Mouse (Mus musculus) erythroblast, adult 5-6 weeks (primary cell): ENCODE data around the gene 6430548M08Rik. TPM values are rescaled to one million over a fixed set of nuclear protein-coding genes. Genes with fewer than 3 reads are reported as not detected.

ENCODE experiments used
- ATAC-seq: replicated peaks from 2 replicates; pipeline ENCODE4 v1.8.0; 2016; ENCODE audit warnings: moderate number of reproducible peaks, mild to moderate bottlenecking, moderate TSS enrichment, inconsistent platforms; ENCODE audit not compliant: poor library complexity, low FRiP score, severe bottlenecking
- total RNA-seq, 2 experiments: library from RNA; stranded (forward) in 1 of 2; stranded (reverse) in 1 of 2; fragments of 150-400 nt in 1 of 2; fragments of 200-764, 138-1000 nt in 1 of 2; gene quantifications; 2 replicates each; pipeline versions ENCODE4 v1.2.3 to v1.2.4; 2015 to 2017; ENCODE audit warnings: low replicate concordance in 2 of 2

6430548M08Rik gene
- total RNA-seq, 2 experiments from 2014 or later = 11.0 to 23.5 TPM

DNA sequence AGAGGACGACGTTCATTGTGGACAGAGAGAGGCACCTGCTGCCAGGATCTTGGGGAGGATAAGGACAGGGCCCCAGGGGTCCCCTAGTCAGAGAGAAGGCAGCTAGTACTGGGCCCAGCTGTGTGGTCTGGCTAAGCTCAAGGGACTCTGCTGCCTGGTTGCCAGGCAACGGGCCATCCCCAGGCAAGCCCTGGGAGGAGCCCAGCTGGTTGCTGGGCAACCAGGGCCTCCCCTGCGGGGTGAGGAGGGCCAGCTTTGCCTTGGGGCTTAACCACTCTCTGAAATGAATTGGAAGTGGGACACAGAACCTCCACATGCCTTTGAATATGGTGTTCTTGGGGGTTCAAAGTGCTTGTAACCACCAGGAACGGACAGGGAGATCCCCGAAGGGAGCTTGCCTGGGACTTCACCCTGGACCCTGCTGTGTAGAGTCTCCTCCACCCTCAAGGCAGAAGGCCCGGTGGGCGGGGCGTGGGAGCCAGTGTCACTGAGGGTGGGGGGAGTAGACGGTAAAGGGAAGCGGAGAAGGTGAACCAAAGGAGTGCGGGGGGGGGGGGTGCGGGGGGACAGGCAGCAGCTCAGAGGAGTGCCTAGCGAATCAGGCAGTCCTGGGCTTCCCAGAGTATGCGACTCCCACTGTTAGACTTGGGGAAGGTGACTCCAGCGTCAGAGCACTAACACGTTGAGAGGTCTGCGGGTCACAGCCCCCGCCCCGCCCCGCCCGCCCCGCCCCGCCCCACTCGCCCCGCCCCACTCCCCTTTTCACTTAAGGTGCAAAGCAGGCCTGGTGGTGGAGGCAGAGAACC, 63.6 kb downstream of the 6430548M08Rik start, which contains the start of gene Fam92b:
Gene Fam92b (minus strand): TSS at position 149 of the 806 bp plus-strand sequence.
- ATAC-seq = no peak

DNA sequence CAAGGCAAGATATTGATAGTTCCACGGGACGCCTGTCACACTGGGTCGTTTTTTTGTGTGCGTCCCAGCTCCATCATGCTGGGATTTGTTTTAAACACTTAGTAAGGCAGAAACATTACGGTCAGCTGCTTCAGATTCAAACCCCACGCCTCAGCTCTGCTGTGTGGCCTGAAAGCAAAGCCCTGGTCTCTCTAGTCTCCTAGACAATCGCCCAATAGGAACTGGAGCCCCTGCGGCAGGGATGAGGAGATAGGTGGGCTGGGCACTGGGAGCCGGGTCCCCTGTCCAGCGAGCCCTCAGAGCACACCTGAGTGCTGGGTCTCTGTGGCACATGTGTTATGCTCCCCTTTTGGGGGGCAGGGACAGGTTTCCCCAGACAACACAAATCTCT, 64.2 kb downstream of the 6430548M08Rik start:
- no peak for ATAC-seq

- ATAC-seq = peak; percentile 82
Measured at GRCm38 (mm10) chr8:120179027-120179431, 65.1 kb downstream of the 6430548M08Rik start.

DNA sequence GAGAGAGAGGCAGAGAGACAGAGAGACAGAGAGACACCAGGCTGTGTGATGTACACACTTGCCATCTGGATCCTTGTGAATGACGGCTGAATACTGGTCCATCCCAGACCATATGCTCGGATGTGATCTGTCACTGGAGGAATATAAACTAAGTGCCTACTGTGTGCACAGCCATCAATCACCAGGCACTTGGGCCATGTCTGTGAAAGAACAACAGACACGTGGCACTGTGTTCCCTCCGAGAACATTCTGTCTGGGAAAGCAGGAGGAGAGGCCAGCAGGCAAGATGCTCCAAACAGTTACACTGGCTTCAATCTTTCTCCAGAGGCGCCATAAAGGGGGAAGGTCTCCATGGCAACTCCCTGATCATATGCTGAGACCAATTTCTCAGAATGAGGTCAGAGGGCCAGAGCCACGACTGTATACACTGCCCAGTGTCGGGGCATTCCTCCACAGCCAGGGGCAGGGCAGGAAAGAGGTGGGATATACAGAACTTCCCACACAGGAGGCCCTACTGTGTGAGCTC, 66.6 kb downstream of the 6430548M08Rik start:
- ATAC-seq = no peak

DNA sequence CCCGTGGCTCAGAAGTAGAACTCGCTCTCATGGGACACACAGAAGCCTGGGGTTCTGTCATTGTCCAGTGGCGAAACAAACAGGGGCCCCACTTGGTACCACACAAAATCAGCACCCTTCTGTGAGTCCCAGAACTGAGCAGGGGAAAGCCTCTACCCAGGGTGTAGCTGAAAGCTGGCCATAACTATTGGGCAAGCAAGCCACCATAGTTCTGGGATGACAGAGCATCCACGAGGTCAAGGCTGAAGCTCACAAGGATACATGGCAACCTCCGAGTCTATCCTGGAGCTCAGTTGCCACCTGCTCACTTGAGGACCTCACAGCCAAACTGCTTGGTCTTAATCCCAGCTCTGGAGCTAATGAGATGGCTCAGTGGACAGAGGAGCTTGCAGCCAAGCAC, 67.3 kb downstream of the 6430548M08Rik start:
- no peak for ATAC-seq

- no peak for ATAC-seq
Measured at GRCm38 (mm10) chr8:120181861-120182414, 68.0 kb downstream of the 6430548M08Rik start.

DNA sequence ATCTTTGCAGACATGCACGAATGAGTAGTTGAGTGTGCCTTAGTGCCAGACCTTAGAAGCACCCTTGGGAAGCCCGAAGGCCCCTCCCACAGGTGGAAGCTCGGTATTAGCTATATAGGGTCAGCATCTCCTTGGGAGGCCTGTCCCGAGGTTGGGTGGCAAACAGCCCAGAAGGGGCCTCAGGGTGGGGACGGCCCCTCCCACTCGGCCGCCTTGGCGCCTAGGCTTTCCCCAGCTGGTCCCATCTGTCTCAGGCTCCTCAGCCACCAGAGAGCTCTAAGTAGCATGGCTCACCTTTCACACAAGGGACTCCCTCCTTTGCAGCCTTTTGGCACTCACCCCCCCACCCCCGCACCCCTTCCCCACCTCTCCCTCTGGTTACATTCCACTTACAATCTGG, 70.4 kb downstream of the 6430548M08Rik start:
- ATAC-seq = no peak

- ATAC-seq = no peak
Measured at GRCm38 (mm10) chr8:120184850-120185792, 71.2 kb downstream of the 6430548M08Rik start.

GRCm38 (mm10) chr8:120186454-120186853, 72.5 kb downstream of the 6430548M08Rik start:
- no peak for ATAC-seq

DNA sequence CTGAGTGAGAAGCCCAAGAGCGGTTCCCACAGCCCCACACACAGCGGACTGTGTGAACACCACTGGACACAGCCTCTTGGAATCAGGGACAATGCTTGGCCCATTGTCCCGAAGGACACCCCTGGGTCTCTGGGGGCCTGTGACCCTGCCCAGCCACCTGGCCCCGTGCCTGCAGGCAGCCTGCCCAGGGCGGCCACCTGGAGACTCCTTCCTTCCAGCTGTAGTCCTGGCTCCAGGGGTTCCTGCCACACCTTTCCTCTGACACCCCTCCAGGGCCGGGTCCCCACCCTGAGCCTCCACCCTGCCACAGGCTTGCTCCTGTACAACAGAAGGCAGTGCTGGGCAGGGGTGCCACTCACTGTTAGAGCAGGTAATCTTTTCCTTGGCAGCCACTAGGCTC, 74.6 kb downstream of the 6430548M08Rik start:
- no peak for ATAC-seq

DNA sequence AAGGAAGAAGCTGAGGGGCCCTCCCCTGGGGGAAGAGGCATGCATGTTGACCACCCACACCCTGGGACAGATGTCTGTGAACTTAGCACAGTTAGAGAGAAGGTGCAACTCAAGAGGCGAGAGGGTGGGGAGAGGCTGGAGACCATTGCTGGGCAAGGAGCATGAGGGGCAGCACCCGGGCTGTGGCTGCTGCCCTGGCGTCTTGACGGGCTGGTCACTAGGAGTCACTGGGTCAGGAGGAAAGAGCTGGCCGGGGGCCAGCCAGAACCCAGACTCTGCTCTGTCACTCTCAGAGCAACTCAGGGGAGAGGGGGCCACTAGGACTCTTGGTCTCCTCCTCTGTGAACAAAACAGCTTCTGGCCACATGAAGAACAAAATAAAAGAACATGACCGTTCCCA, 75.5 kb downstream of the 6430548M08Rik start:
- ATAC-seq = no peak

GRCm38 (mm10) chr8:120190107-120190809, 76.3 kb downstream of the 6430548M08Rik start:
- no peak for ATAC-seq

DNA sequence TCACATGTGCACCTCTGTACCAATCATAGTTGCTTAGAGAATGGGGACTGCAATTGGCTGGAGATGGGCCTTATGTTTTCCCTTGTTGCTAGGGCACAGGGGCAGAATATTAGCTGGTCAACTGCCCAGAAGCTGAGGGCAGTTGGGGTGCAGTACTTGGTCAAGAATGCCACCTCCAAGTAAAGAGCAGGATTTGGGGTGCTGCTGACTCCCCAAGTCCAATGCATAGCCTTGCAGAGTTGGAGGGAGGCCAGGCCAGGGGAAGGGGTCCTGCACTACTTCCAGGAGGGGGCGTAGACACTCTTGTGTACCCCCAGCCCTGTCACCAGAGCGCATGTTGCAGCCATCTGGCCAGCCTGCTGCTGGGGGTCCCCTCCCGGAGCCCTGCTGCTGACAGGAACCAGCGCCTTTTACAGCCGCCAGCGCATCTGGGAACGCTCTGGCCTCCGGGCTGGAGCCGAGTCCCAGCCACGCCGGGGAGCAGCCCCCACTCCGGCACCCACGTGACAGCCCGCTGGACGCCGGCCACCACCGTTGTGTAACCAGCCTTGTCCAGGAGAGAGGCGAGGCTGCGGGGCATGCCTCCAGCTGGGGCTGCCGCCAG, 77.0 kb downstream of the 6430548M08Rik start:
- no peak for ATAC-seq

DNA sequence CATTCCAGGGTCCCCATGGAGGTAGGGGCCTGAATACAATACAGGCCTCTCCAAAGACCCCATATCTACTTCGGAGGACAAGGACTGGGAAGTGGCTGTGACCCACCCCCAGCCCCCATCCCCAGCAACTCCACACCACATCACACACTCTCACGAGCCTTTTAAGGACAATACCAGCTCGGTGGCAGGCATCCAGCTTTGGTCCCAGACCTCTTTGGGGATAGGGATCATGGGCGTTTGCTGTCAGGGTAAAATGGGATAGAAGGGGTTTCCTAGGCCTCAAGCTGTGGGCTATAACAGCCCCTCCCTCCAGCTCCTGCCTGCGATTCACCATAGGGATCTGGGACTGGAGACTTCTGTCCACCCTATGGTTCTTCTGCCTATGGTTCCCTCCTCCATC, 77.7 kb downstream of the 6430548M08Rik start:
- ATAC-seq = no peak

DNA sequence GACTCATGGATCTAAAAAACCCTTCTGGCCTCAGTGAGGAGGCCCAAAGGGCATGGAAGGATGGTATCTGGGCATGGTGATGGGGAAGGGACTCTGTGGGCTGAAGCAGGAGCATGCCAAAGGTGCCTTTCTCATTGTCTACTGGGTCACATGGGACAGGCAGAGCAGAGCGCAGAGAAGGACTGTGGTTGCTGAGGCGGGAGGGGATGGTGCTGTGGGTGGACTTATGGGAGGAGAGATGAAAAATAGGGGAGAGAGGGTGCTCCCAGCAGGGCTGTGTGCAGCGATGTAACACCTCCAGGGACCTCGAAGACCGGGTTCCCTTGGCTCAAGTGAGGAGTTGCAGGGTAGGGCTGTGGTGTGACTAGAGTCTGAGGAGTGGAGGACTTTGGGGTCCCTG, 78.2 kb downstream of the 6430548M08Rik start:
- no peak for ATAC-seq

GRCm38 (mm10) chr8:120201351-120201750, 87.4 kb downstream of the 6430548M08Rik start:
- ATAC-seq = no peak

- ATAC-seq = no peak
Measured at GRCm38 (mm10) chr8:120202546-120202945, 88.6 kb downstream of the 6430548M08Rik start.

DNA sequence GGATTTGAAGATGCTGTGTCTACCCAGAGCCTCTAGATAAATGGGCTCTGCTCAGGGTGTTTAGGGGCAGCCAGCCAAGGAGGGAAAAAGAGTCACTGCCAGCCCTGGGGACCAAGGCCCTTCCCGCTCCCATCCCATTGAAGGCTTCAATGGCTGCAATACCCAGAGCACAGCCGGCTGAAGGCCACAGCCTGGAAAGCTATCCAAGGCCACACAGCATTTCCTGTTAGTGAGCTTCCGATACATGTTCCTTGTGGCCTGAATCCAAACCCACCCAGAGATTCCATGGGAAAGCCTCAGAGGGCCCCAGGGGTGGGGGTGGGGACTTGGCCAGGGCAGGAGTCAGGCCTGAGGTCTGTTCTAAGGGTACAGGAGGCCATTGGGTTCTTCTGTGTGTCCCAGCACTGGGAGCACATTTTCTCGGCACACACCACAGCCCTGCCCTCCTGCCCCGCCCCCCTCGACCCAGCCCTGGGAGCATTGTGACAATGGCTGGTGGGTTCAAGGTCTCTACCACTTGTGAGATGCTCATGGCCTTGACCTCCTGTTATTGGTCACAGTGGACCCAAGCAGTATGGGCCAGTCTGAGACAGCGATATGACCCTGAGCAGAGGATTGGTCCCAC, 90.9 kb downstream of the 6430548M08Rik start:
- no peak for ATAC-seq

DNA sequence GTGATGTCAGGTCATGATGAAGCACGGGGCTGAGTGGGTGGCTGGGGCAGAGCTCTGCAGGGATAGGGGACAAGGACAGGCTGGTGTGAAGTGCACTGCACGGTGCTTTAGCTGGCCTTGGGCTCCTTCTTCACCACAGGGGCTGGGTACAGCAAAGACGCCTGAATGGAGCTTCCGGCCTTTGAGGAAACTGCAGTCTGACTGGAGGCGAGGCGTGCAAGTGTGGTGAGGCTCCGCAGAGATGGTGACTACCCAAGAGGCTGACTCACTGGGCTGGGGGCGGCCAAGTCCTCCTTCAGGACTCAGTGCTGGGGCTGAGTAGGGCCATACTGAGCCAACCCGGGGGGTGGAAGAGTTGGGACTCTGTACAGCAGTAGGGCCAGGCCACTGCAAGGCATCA, 92.0 kb downstream of the 6430548M08Rik start:
- no peak for ATAC-seq
